Mouse (Mus musculus): ENCODE results near the gene Gm2174.

The Gm2174 gene

GRCm38 (mm10) chrX:56497241-56497640 lies 49.5 kb downstream of the Gm2174 start:
- in situ Hi-C loops (cut with MboI, MseI), result no loop called here
